Mouse (Mus musculus): ENCODE data around the gene Gm42957.
"Not testable (repeated sequence)": the region's sequence is repeated elsewhere in the genome, so short reads cannot be mapped to it uniquely, and the experiment has no call there.

The Gm42957 gene

GRCm38 (mm10) chr3:96634928-96635879, at the start of gene Gm42957, which contains the start of gene Pex11b:
TSS of gene Gm42957 (plus strand) at chr3:96635474.
TSS of gene Pex11b (plus strand) at chr3:96635376.
- DNase-seq (ENCODE audit: low read depth, low spot score), result peak; percentile 87

- no peak for DNase-seq (ENCODE audit: low read depth, low spot score)
Measured at GRCm38 (mm10) chr3:96590657-96591056, 44.6 kb upstream of the Gm42957 start.

GRCm38 (mm10) chr3:96593374-96593773, 41.9 kb upstream of the Gm42957 start:
- peak; percentile 49 for DNase-seq (ENCODE audit: low read depth, low spot score)

- DNase-seq (ENCODE audit: low read depth, low spot score), result peak; percentile 94
Measured at GRCm38 (mm10) chr3:96593790-96594560, 41.3 kb upstream of the Gm42957 start, which contains the start of gene Polr3gl. TSS of gene Polr3gl (minus strand) at chr3:96594181.

- no peak for DNase-seq (ENCODE audit: low read depth, low spot score)
Measured at GRCm38 (mm10) chr3:96594851-96595250, 40.4 kb upstream of the Gm42957 start.

- DNase-seq (ENCODE audit: low read depth, low spot score), result no peak
Measured at GRCm38 (mm10) chr3:96595661-96596060, 39.6 kb upstream of the Gm42957 start.

- no peak for DNase-seq (ENCODE audit: low read depth, low spot score)
Measured at GRCm38 (mm10) chr3:96596228-96596707, 39.0 kb upstream of the Gm42957 start, which contains the start of gene Ankrd34a. TSS of gene Ankrd34a (plus strand) at chr3:96596636.

- DNase-seq (ENCODE audit: low read depth, low spot score), result no peak
Measured at GRCm38 (mm10) chr3:96596855-96597254, 38.4 kb upstream of the Gm42957 start.

- no peak for DNase-seq (ENCODE audit: low read depth, low spot score)
Measured at GRCm38 (mm10) chr3:96597435-96597891, 37.8 kb upstream of the Gm42957 start.

GRCm38 (mm10) chr3:96598156-96599068, 36.9 kb upstream of the Gm42957 start:
- no peak for DNase-seq (ENCODE audit: low read depth, low spot score)

GRCm38 (mm10) chr3:96599069-96599393, 36.2 kb upstream of the Gm42957 start:
- no peak for DNase-seq (ENCODE audit: low read depth, low spot score)

- no peak for DNase-seq (ENCODE audit: low read depth, low spot score)
Measured at GRCm38 (mm10) chr3:96599411-96599810, 35.9 kb upstream of the Gm42957 start.

- DNase-seq (ENCODE audit: low read depth, low spot score), result peak; percentile 88
Measured at GRCm38 (mm10) chr3:96600639-96601250, 34.5 kb upstream of the Gm42957 start, which contains the start of gene Lix1l. TSS of gene Lix1l (plus strand) at chr3:96601149.

- DNase-seq (ENCODE audit: low read depth, low spot score), result peak; percentile 56
Measured at GRCm38 (mm10) chr3:96601251-96601787, 34.0 kb upstream of the Gm42957 start.

GRCm38 (mm10) chr3:96601941-96602703, 33.2 kb upstream of the Gm42957 start:
- DNase-seq (ENCODE audit: low read depth, low spot score), result no peak

GRCm38 (mm10) chr3:96602704-96603084, 32.6 kb upstream of the Gm42957 start:
- no peak for DNase-seq (ENCODE audit: low read depth, low spot score)

GRCm38 (mm10) chr3:96603311-96603710, 32.0 kb upstream of the Gm42957 start:
- DNase-seq (ENCODE audit: low read depth, low spot score), result no peak

GRCm38 (mm10) chr3:96606007-96606406, 29.3 kb upstream of the Gm42957 start:
- DNase-seq (ENCODE audit: low read depth, low spot score), result not testable (repeated sequence)

- no peak for DNase-seq (ENCODE audit: low read depth, low spot score)
Measured at GRCm38 (mm10) chr3:96606618-96607017, 28.7 kb upstream of the Gm42957 start.

All from CD4-positive helper T cell, adult 2 months (primary cell).